Mouse (Mus musculus) CD4-positive helper T cell, adult 2 months (primary cell): ENCODE results near the gene Mllt1.
"Not testable (repeated sequence)": the region's sequence is repeated elsewhere in the genome, so short reads cannot be mapped to it uniquely, and the experiment has no call there.

Source experiments
- DNase-seq: peaks from one replicate; pipeline ENCODE4 v3.0.0-alpha.2; 2012; ENCODE audit warnings: low read depth, missing footprints, low spot score

Mllt1 gene

GRCm38 (mm10) chr17:56934545-56935330, 477 bp downstream of the Mllt1 start:
- no peak for DNase-seq

GRCm38 (mm10) chr17:56933395-56933794, 1.8 kb downstream of the Mllt1 start:
- no peak for DNase-seq

GRCm38 (mm10) chr17:56930026-56930425, 5.2 kb downstream of the Mllt1 start:
- no peak for DNase-seq

- no peak for DNase-seq
Measured at GRCm38 (mm10) chr17:56929530-56929929, 5.7 kb downstream of the Mllt1 start.

GRCm38 (mm10) chr17:56929101-56929500, 6.1 kb downstream of the Mllt1 start:
- DNase-seq = no peak

- DNase-seq = no peak
Measured at GRCm38 (mm10) chr17:56925998-56926397, 9.2 kb downstream of the Mllt1 start.

GRCm38 (mm10) chr17:56919725-56920124, 15.5 kb downstream of the Mllt1 start:
- DNase-seq = no peak

- no peak for DNase-seq
Measured at GRCm38 (mm10) chr17:56917166-56917565, 18.0 kb downstream of the Mllt1 start.

GRCm38 (mm10) chr17:56913444-56913843, 21.8 kb downstream of the Mllt1 start:
- DNase-seq = peak; percentile 34

- DNase-seq = no peak
Measured at GRCm38 (mm10) chr17:56913023-56913422, 22.2 kb downstream of the Mllt1 start.

GRCm38 (mm10) chr17:56909764-56910163, 25.5 kb downstream of the Mllt1 start:
- DNase-seq = not testable (repeated sequence)

- no peak for DNase-seq
Measured at GRCm38 (mm10) chr17:56907887-56908286, 27.3 kb downstream of the Mllt1 start.

GRCm38 (mm10) chr17:56907096-56907495, 28.1 kb downstream of the Mllt1 start:
- no peak for DNase-seq

GRCm38 (mm10) chr17:56906166-56906565, 29.0 kb downstream of the Mllt1 start:
- DNase-seq = no peak

- no peak for DNase-seq
Measured at GRCm38 (mm10) chr17:56902698-56903097, 32.5 kb downstream of the Mllt1 start.

- peak; percentile 80 for DNase-seq
Measured at GRCm38 (mm10) chr17:56897630-56898195, 37.5 kb downstream of the Mllt1 start.

GRCm38 (mm10) chr17:56896513-56897129, 38.6 kb downstream of the Mllt1 start:
- DNase-seq = no peak

GRCm38 (mm10) chr17:56895368-56895918, 39.8 kb downstream of the Mllt1 start:
- no peak for DNase-seq

GRCm38 (mm10) chr17:56890018-56890417, 45.2 kb downstream of the Mllt1 start:
- DNase-seq = no peak

GRCm38 (mm10) chr17:56888050-56888449, 47.2 kb downstream of the Mllt1 start:
- DNase-seq = no peak

GRCm38 (mm10) chr17:56884809-56885208, 50.4 kb downstream of the Mllt1 start:
- peak; percentile 59 for DNase-seq

- no peak for DNase-seq
Measured at GRCm38 (mm10) chr17:56884331-56884730, 50.9 kb downstream of the Mllt1 start.
